Mouse (Mus musculus): ENCODE data around the gene Rassf5. TPM values are rescaled to one million over a fixed set of nuclear protein-coding genes. Genes with fewer than 3 reads are reported as not detected.

The Rassf5 gene
- polyA plus RNA-seq, 1 experiment from 2014 or later: 8.0 TPM

GRCm38 (mm10) chr1:131137111-131137510, 107.9 kb downstream of the Rassf5 start:
- DNase-seq (no peak), ATAC-seq (no peak)
- TF ChIP-seq CTCF (IDR thresholded peaks at IDR 0.05; ENCODE audit: low read depth): no peak
- TF ChIP-seq EP300 (IDR thresholded peaks at IDR 0.05; ENCODE audit: low read depth): no peak
- peak overlapping the region; percentile 63 for H3K27ac ChIP-seq (ENCODE audit: low read depth)
- no peaks in the 10 kb centered on the region for H3K9me3 ChIP-seq (ENCODE audit: low read length)
- peak overlapping the region; percentile 90 for H3K9ac ChIP-seq (replicated peaks)
- H3K4me1 ChIP-seq (ENCODE audit: insufficient read depth): peaks cover 12% of the 10 kb centered on the region
- peak overlapping the region; percentile 81 for H3K4me3 ChIP-seq (ENCODE audit: low read depth, low read length)
- no peaks in the 10 kb centered on the region for H3K27me3 ChIP-seq (ENCODE audit: insufficient read depth, low read length)
- WGBS (ENCODE audit: insufficient replicate concordance): 21% methylated on average over 5 of the region's 5 CpGs
- peak overlapping the region; percentile 97 for H3K4me2 ChIP-seq (ENCODE audit: low read depth, low read length)
- H3K36me3 ChIP-seq (replicated peaks; ENCODE audit: insufficient read depth, low read length): peaks cover 7% of the 10 kb centered on the region; the same call in 1 of the 2 replicates

- Histone ChIP-seq H3K27ac (ENCODE audit: low read depth) (peak overlapping the region; percentile 63), H3K4me3 (ENCODE audit: low read depth, low read length) (peak overlapping the region; percentile 81), H3K27me3 (ENCODE audit: insufficient read depth, low read length) (no peaks in the 10 kb centered on the region), H3K36me3 (replicated peaks; ENCODE audit: insufficient read depth, low read length) (peaks cover 8% of the 10 kb centered on the region), H3K4me2 (ENCODE audit: low read depth, low read length) (peak overlapping the region; percentile 97), H3K4me1 (ENCODE audit: insufficient read depth) (peaks cover 12% of the 10 kb centered on the region), H3K9me3 (ENCODE audit: low read length) (no peaks in the 10 kb centered on the region), H3K9ac (replicated peaks) (peak overlapping the region; percentile 90)
- peak; percentile 71 for TF ChIP-seq EP300 (IDR thresholded peaks at IDR 0.05; ENCODE audit: low read depth)
- no peak for TF ChIP-seq CTCF (IDR thresholded peaks at IDR 0.05; ENCODE audit: low read depth)
- 28% methylated on average over 10 of the region's 10 CpGs for WGBS (ENCODE audit: insufficient replicate concordance)
- ATAC-seq: no peak
- no peak for DNase-seq
These were observed 109.0 kb downstream of the Rassf5 start for GRCm38 (mm10) chr1:131135960-131136629.

GRCm38 (mm10) chr1:131134942-131135522, 110.0 kb downstream of the Rassf5 start:
- no peak for ATAC-seq
- Histone ChIP-seq H3K4me2 (ENCODE audit: low read depth, low read length) (peak overlapping the region; percentile 97), H3K4me1 (ENCODE audit: insufficient read depth) (peaks cover 12% of the 10 kb centered on the region), H3K9ac (replicated peaks) (peak overlapping the region; percentile 90), H3K9me3 (ENCODE audit: low read length) (no peaks in the 10 kb centered on the region), H3K36me3 (replicated peaks; ENCODE audit: insufficient read depth, low read length) (peaks cover 16% of the 10 kb centered on the region), H3K27ac (ENCODE audit: low read depth) (peak overlapping the region; percentile 63), H3K4me3 (ENCODE audit: low read depth, low read length) (peak overlapping the region; percentile 81), H3K27me3 (ENCODE audit: insufficient read depth, low read length) (no peaks in the 10 kb centered on the region)
- DNase-seq: peak; percentile 41
- 49% methylated on average over 8 of the region's 8 CpGs for WGBS (ENCODE audit: insufficient replicate concordance)
- TF ChIP-seq CTCF (IDR thresholded peaks at IDR 0.05; ENCODE audit: low read depth): no peak
- no peak for TF ChIP-seq EP300 (IDR thresholded peaks at IDR 0.05; ENCODE audit: low read depth)

GRCm38 (mm10) chr1:131134231-131134630, 110.8 kb downstream of the Rassf5 start:
- H3K4me2 ChIP-seq (ENCODE audit: low read depth, low read length): peak overlapping the region; percentile 97
- H3K36me3 ChIP-seq (replicated peaks; ENCODE audit: insufficient read depth, low read length): peaks cover 24% of the 10 kb centered on the region
- H3K9me3 ChIP-seq (ENCODE audit: low read length): no peaks in the 10 kb centered on the region
- no peak for DNase-seq
- H3K27ac ChIP-seq (ENCODE audit: low read depth): no peak overlapping the region
- peak overlapping the region; percentile 81 for H3K4me3 ChIP-seq (ENCODE audit: low read depth, low read length)
- H3K9ac ChIP-seq (replicated peaks): peak overlapping the region; percentile 18; the same call in 1 of the 2 replicates
- TF ChIP-seq EP300 (IDR thresholded peaks at IDR 0.05; ENCODE audit: low read depth): no peak
- TF ChIP-seq CTCF (IDR thresholded peaks at IDR 0.05; ENCODE audit: low read depth): no peak
- 87% methylated on average over 6 of the region's 6 CpGs for WGBS (ENCODE audit: insufficient replicate concordance)
- no peak for ATAC-seq
- H3K27me3 ChIP-seq (ENCODE audit: insufficient read depth, low read length): no peaks in the 10 kb centered on the region
- H3K4me1 ChIP-seq (ENCODE audit: insufficient read depth): peaks cover 9% of the 10 kb centered on the region

Other genes starting within 250 kb of the Rassf5 start
- gene Il10, start 225.4 kb downstream of the Rassf5 start, polyA plus RNA-seq (2015; fragmentation: Nextera tagmentation; extraction: Ambion mirVana): 0.19 TPM in 1 of 2 replicates, not detected in the other
- gene Mapkapk2, start 147.4 kb downstream of the Rassf5 start, polyA plus RNA-seq (2015; fragmentation: Nextera tagmentation; extraction: Ambion mirVana): 18.3 and 19.6 TPM in 2 replicates
- gene Dyrk3, start 106.9 kb downstream of the Rassf5 start, polyA plus RNA-seq (2015; fragmentation: Nextera tagmentation; extraction: Ambion mirVana): 9.5 and 10.3 TPM in 2 replicates
- 18.2 and 19.0 TPM in 2 replicates for gene Eif2d, start 92.1 kb downstream of the Rassf5 start, polyA plus RNA-seq (2015; fragmentation: Nextera tagmentation; extraction: Ambion mirVana)
- 3.9 and 4.4 TPM in 2 replicates for gene Ikbke, start 34.3 kb upstream of the Rassf5 start, polyA plus RNA-seq (2015; fragmentation: Nextera tagmentation; extraction: Ambion mirVana)